Mouse (Mus musculus) G1E (cell line): ENCODE results near the gene Clcn3.

Experiments
- CTCF ChIP-seq: IDR thresholded peaks from 2 replicates; pipeline ENCODE4 v1.5.1; 2012; ENCODE audit warnings: low read depth, low read length, inconsistent platforms, mixed read lengths
- GATA1 ChIP-seq: IDR thresholded peaks from 2 replicates; pipeline ENCODE4 v1.6.1; 2012; ENCODE audit warnings: borderline replicate concordance, low read length, inconsistent platforms, mixed read lengths

DNA sequence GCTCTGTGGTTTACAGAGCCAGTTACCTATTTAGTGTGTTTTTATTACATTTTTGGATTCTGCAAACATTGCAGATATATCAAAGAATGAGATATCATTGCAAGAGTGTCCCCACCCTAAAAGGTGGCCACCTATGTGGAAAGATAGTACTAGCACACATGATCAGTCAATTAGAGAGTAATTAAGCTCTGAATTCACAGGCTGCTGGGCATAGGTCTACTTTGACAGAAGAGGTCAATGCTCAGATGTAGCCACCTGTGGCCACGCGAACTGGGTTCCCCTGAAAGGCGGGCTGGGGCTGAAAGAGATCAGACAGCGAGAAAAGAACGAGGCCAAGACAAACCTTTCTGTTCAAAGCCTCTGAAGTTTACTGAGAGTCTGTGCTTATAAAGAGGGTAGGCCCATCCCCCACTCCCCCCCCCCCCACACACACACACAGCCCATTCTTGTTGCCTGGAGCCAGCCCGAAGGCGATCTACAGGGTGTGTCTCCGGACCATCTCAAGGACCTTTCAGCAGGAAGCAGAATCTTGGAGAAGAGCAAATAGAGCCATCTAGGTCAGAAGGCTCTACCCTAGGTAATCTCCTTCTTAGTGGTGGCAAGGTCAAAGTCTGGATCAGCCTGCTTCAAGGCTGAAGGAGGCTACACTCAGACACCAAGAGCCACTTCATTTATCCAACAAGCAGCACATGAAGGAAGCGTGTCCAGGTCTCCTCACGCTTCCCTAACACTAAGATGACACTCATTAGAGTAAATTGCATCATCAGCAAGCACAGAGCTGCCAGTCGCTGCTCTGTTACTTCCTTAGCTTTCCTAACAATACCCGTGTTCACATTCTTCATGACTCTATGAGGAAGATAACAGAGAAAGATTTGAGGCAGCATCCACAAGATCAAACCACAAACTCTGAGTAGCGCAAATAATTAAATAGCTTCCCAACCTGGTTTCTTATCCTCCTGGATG lies 112.6 kb downstream of the Clcn3 start:
- TF ChIP-seq CTCF (no peak), GATA1 (no peak)
